Mouse (Mus musculus) C2C12 (cell line): Measurements from ENCODE around the gene Map6. TPM values are rescaled to one million over a fixed set of nuclear protein-coding genes. Genes with fewer than 3 reads are reported as not detected.

Source experiments
- H3K27me3 ChIP-seq: one replicate; pipeline ENCODE4 v1.6.1; 2011; ENCODE audit not compliant: control insufficient read depth, insufficient read depth, insufficient read length
- H3K36me3 ChIP-seq: one replicate; pipeline ENCODE4 v1.6.1; 2011; ENCODE audit not compliant: control insufficient read depth, insufficient read depth
- H3K4me3 ChIP-seq: one replicate; pipeline ENCODE4 v1.5.1; 2011; ENCODE audit warnings: mild to moderate bottlenecking, control low read depth; ENCODE audit not compliant: poor library complexity, insufficient read depth, severe bottlenecking
- H3K79me2 ChIP-seq: one replicate; pipeline ENCODE4 v1.6.1; 2011; ENCODE audit not compliant: control insufficient read depth, insufficient read depth
- H3K79me3 ChIP-seq: one replicate; pipeline ENCODE4 v1.6.1; 2011; ENCODE audit warnings: low read depth, control low read depth
- H3ac ChIP-seq: one replicate; pipeline ENCODE3; 2011; ENCODE audit warnings: low read depth; ENCODE audit not compliant: control insufficient read depth, insufficient read length
- CEBPB ChIP-seq: IDR thresholded peaks from one replicate; pipeline ENCODE4 v1.6.1; 2011; ENCODE audit warnings: low read depth, mild to moderate bottlenecking, control low read depth, moderate library complexity
- CTCF ChIP-seq: IDR thresholded peaks from one replicate; pipeline ENCODE4 v1.5.1; 2011; ENCODE audit not compliant: control insufficient read depth, insufficient read depth, insufficient read length
- FOSL1 ChIP-seq: IDR thresholded peaks from one replicate; pipeline ENCODE4 v1.8.0; 2011; ENCODE audit warnings: mild to moderate bottlenecking, low read length; ENCODE audit not compliant: poor library complexity, insufficient read depth, severe bottlenecking
- MAX ChIP-seq: IDR thresholded peaks from one replicate; pipeline ENCODE4 v1.6.1; 2011; ENCODE audit warnings: mild to moderate bottlenecking, control low read depth
- MYOD1 ChIP-seq: IDR thresholded peaks from one replicate; pipeline ENCODE4 v1.6.1; 2011; ENCODE audit warnings: low read depth; ENCODE audit not compliant: control insufficient read depth, insufficient read length
- MYOG ChIP-seq: IDR thresholded peaks from one replicate; pipeline ENCODE4 v1.6.1; 2011; ENCODE audit not compliant: control insufficient read depth, insufficient read length; ENCODE audit errors: extremely low read depth
- USF1 ChIP-seq: IDR thresholded peaks from one replicate; pipeline ENCODE4 v1.6.1; 2011; ENCODE audit warnings: low read depth, mild to moderate bottlenecking, control low read depth, moderate library complexity
- polyA plus RNA-seq: library from polyadenylated mRNA; unstranded; fragments of >200 nt; fragmentation: generic; extraction: Trizol; gene quantifications from one replicate; pipeline ENCODE4 v1.2.1, GENCODE M21; 2012; ENCODE audit warnings: missing spikeins

Gene Map6
- polyA plus RNA-seq, 1 experiment, result 39.2 TPM

DNA sequence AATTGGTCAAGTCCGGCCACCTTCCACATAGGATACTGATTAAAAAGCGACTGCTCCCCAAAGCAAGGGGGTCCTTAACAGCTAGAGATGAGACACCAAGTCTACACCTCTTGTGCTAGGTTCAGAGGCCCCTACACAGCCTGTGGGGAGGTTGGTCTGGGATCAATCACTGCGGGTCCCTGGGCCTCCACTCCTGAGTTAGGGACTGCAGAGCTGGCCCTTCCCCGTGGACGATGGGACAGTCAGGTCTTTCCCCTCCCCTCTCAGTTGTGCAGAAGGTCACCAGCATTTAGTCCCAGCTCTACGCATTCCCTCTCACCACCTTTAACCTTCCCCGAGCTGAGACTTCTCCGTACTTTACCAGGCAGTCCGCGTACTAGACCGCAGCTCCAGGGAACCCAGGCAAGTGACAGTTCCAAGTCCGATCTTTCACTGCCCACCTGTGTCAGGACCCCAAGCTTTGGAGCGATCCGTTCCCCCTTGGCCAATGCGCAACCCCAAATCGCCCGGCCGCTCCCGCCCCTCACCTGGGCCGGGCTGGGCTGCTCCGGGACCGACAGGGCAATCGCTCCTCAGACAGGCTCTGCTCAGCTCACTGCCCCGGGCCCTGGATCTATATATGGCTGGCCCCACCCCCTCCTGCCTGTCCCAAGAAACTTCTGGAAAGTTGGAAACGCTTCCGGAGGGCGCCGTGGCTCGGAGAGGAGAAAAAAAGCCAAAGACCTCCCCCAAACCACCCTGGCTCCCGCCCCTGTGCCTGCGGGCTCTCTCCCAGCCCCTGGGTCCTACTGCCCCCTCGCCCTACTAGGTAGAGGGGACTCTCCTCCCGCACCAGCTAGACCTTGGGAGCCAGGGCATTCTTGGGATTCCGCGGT lies 85.5 kb downstream of the Map6 start, which contains the start of gene Serpinh1:
TSS of gene Serpinh1 (minus strand) at position 714 of the 875 bp plus-strand sequence.
- Histone ChIP-seq H3ac (peak within 1 kb of the TSS; percentile 75), H3K27me3 (no peaks in the 10 kb centered on the region), H3K4me3 (peak within 1 kb of the TSS; percentile 64), H3K79me3 (peaks cover 48% of the 10 kb centered on the region), H3K36me3 (peaks cover 35% of the 10 kb centered on the region), H3K79me2 (peaks cover 58% of the 10 kb centered on the region)
- TF ChIP-seq MYOD1 (no peak), CEBPB (no peak), FOSL1 (no peak), CTCF (no peak), MAX (no peak), USF1 (no peak), MYOG (no peak)

DNA sequence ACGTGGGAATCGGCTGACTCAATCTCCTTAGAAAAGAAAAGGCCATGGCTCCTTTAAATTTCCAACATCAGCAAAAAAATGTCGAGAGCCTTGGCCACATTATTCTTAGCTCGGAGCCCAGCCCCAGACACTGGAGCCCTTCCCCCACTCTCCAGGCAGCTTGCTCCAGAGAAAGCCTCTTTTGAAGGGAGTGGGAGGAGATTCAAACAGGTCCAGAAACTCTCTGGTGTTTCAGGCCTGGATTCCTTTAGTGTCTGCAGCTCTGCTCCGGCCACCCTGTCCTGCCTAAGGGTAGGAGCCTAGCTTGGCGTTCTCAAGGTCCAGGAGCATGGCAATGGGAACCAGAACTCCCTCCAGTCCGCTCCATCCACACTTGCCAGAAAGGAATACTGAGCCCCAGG lies 88.5 kb downstream of the Map6 start:
- H3K36me3 ChIP-seq, result peaks cover 5% of the 10 kb centered on the region
- peaks cover 21% of the 10 kb centered on the region for H3K79me3 ChIP-seq
- no peak overlapping the region for H3K4me3 ChIP-seq
- no peak for TF ChIP-seq CTCF
- no peak for TF ChIP-seq MYOD1
- TF ChIP-seq MYOG, result no peak
- no peak for TF ChIP-seq USF1
- H3K27me3 ChIP-seq, result no peaks in the 10 kb centered on the region
- H3ac ChIP-seq, result peak overlapping the region; percentile 9
- peaks cover 29% of the 10 kb centered on the region for H3K79me2 ChIP-seq

DNA sequence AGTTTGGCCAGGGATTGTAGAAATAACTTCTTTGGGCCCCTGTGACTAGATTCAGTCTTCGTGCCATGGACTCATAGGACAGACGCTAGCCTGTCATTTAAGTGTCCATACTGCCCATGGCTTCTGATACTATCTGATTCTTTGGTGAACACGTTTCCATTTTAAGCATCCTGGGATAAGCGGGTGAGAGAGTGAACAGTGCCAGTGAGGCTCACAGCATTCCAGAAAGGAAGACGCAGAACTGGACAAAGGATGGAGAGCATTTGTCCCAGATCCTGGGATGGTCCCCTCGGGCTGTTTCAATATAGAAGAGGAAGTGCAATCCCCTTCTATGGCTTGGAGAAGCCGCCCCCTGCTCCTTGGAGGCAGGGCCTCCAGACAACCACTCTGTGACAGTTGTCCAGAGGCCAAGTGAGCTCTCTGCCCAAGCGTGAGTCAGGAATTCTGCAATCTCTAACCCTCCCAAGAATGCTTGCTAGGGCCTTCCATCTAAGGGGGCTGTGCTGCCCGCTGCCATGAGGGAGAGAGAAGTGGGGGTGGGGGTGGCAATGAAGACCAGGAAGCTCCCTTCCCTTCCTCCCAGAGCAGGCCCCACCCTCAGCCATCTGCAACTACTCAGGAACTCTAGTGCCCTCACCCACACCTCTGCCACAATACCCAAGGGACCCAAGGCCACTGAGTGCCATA lies 89.1 kb downstream of the Map6 start:
- Histone ChIP-seq H3K4me3 (no peak overlapping the region), H3ac (peak overlapping the region; percentile 9), H3K79me2 (peaks cover 22% of the 10 kb centered on the region), H3K36me3 (no peaks in the 10 kb centered on the region), H3K79me3 (peaks cover 14% of the 10 kb centered on the region), H3K27me3 (no peaks in the 10 kb centered on the region)
- TF ChIP-seq CEBPB (peak; percentile 76), CTCF (no peak), MAX (no peak), USF1 (no peak), MYOD1 (no peak), FOSL1 (no peak), MYOG (no peak)

DNA sequence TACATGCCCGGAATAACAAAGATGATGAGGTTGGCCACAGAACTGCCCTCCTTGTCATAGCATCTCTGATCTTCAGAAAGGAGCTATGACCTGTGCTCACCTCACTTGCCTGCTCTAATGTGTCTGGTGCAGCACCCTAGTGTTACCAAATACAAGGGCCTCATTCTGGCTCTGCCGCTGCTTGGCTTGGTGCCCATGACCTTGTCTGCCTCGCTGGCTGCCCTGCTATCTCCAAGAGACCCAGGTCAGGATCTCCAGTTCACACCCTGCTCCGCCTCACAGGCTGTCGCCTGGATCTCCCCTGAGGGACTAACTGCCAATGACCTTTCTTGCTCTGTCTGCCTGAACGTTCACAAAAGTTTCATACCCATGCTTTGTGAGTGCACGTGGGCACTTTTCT lies 90.0 kb downstream of the Map6 start:
- Histone ChIP-seq H3K4me3 (no peak overlapping the region), H3K79me3 (peaks cover 6% of the 10 kb centered on the region), H3ac (no peak overlapping the region), H3K36me3 (no peaks in the 10 kb centered on the region), H3K79me2 (peaks cover 14% of the 10 kb centered on the region), H3K27me3 (no peaks in the 10 kb centered on the region)
- no peak for TF ChIP-seq USF1
- no peak for TF ChIP-seq MYOG
- no peak for TF ChIP-seq FOSL1
- no peak for TF ChIP-seq MYOD1
- TF ChIP-seq CEBPB, result no peak
- no peak for TF ChIP-seq CTCF
- TF ChIP-seq MAX, result no peak

DNA sequence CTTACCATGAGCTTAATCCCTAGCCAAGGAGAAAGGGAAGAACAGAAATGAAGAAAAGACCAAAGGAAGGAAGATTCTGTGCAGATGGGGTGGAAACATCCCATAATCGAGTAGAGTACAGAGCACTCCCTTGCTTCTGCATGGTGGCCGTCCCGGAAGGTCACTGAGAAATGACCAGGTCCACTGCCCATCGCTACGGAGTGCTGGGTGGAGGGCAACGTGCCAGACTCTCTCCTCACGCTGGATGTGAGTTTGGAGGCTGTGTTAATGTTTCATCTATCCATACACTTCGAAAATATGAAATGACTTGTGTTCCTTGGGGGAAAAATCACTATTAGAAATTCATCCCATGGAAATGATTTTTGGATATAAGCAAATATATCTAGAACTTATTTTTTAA lies 91.1 kb downstream of the Map6 start:
- Histone ChIP-seq H3K27me3 (no peaks in the 10 kb centered on the region), H3K79me3 (no peaks in the 10 kb centered on the region), H3K36me3 (no peaks in the 10 kb centered on the region), H3K4me3 (no peak overlapping the region), H3ac (no peak overlapping the region), H3K79me2 (peaks cover 2% of the 10 kb centered on the region)
- no peak for TF ChIP-seq USF1
- no peak for TF ChIP-seq MYOD1
- TF ChIP-seq CTCF, result no peak
- no peak for TF ChIP-seq FOSL1
